Mouse (Mus musculus) frontal cortex, adult 2 months (tissue): ENCODE measurements around the gene Cadps2. TPM values are rescaled to one million over a fixed set of nuclear protein-coding genes. Genes with fewer than 3 reads are reported as not detected.

ENCODE experiments used
- DNase-seq, 2 experiments: peaks; one replicate each; pipeline ENCODE4 v3.0.0; 2022; ENCODE audit warnings: low spot score in 1 of 2; ENCODE audit errors: extremely low spot score in 1 of 2
- polyA plus RNA-seq: library from polyadenylated mRNA; depleted of rRNA; stranded (reverse); fragments of >200 nt; gene quantifications from 2 replicates; pipeline ENCODE4 v1.2.3, GENCODE M21; 2012

The Cadps2 gene
- polyA plus RNA-seq, 1 experiment: 29.4 TPM

- no peak for DNase-seq
Measured at GRCm38 (mm10) chr6:23257981-23258380, 581.2 kb downstream of the Cadps2 start.

GRCm38 (mm10) chr6:23255161-23255560 is 584.1 kb downstream of the Cadps2 start:
- no peak for DNase-seq

DNA sequence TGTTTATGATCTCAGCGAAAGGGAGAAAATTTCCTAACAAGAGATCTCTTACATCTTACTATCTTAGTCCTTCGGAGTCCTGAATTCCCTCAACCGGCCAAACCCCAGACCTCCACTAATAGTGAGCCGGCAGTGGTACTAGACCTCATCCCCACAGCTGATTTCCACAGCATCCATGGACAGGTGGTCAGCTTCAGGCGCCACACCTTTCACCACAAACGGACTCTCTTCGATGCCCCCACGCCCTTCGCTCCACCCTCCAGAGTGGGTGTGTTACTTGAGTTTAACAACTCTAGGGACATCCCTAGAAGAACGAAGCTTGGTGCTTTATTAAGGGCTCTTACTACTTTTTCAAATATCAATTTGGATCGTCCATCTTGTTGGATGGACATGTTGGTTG is 584.6 kb downstream of the Cadps2 start:
- DNase-seq: no peak

GRCm38 (mm10) chr6:23253353-23254311 is 585.6 kb downstream of the Cadps2 start:
- no peak for DNase-seq

DNA sequence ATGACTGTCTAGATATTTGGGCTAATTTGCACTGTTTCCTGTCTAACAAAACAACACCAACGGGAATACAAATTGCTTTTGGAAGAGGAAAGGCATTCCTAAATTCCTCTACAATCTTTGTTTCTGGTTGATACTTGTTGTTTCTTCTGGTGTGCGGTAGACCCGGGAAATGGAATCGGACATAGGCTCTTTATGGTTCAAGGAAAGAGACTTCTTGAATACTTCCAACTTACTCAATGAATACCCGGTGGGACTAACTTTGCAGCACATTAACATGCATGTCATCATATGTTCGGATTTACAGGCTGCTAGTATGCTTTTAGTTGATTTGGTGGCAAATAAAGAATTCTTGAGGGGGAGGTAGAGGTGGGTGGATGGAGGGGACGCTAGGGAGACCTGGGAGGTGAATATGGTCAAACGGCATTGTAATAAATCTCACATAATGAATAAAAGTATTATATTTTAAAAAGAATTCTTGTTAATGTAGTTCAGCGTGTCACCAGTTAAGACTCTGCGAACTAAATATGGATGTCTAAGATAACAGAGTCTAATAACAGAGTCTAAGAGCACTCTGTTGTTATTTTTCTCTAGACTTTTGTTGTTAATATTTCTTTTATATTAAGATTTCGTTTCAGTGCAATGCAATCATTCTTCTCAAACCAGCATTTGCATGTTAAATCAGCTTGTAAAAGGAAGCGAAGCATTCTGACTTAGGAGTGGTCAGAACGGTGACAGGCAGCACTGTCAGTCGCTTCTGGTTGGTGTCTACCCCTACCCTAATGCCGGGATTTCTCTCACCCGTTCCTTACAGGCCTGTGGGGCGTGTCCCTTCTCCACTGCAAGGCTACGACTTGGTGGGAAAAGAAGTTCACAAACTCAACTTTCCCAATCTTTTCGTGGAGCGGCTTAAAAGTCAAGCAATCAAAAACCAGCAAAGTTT is 586.8 kb downstream of the Cadps2 start:
- DNase-seq: no peak

DNA sequence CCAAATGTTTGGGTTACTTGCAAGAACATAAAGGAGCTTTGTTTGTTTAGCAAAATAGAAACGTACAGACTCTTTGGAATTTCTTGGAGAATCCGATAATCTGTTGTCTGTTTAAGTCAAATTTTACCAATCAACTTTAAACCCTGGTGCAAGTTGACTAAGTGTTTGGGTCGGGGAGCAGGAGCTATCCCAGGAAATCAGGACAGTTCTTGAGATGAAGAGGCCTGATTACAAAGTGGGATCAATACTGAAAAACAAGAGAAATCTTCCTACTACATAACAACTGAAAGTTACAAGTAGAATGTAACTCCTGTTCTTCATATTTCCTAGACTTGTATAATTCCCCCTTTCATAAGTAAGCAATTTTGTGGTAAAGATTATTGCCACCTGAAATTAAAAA is 587.8 kb downstream of the Cadps2 start:
- no peak for DNase-seq

GRCm38 (mm10) chr6:23250288-23250955 is 588.8 kb downstream of the Cadps2 start:
- no peak for DNase-seq

GRCm38 (mm10) chr6:23249616-23250287 is 589.5 kb downstream of the Cadps2 start:
- DNase-seq: no peak

DNA sequence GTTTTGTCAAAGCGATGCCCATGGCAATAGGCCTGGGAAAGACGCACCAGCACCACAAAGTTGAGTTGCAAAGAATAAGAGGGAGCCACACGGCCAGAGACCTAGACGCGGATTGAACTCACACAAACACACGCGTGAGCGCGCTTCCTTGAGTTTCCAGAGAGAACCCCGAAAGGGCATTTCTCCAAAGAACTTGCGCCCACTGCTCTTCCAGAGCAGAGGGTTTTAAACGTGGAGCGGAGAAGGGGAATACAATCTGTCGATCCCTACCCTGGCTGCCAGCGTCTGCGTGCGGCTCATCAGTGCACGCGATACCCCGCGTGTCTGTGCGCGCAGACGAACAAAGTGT is 590.2 kb downstream of the Cadps2 start:
- no peak for DNase-seq

- no peak for DNase-seq
Measured at GRCm38 (mm10) chr6:23248313-23249052, 590.7 kb downstream of the Cadps2 start, which contains the start of gene Fezf1. Gene Fezf1 (minus strand): TSS chr6:23248362.

- no peak for DNase-seq
Measured at GRCm38 (mm10) chr6:23247512-23248312, 591.5 kb downstream of the Cadps2 start.

DNA sequence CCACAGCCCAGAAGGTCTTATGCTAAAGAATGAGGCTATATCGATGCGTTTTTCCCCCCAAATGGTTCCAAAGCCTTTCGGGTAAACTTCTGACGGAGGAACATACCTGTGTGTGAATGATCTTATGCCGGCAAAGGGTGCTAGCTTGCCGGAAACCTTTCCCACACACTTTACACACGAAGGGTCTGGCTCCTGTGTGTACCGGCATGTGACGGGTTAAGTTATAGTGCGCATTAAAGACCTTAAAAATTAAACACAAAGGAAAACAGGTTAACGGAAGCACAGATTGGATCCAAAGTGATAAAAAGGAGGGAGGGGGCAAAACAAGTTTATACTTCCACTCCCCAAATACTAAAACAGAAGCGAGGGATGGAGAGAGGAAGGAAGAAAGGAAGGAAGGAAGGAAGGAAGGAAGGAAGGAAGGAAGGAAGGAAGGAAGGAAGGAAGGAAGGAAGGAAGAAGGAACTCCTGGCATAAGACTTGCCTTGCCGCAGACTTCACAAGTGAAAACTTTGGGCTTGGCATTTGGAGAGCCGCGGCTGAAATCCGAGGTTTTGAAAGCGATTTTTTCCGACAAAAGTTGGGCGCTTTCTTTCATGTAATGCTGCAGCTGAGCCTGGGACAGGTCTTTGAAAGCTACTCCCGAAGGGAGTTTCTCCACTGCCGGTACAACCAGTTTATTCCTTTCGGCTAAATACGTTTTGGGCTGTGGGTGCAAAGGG is 592.3 kb downstream of the Cadps2 start:
- no peak for DNase-seq

DNA sequence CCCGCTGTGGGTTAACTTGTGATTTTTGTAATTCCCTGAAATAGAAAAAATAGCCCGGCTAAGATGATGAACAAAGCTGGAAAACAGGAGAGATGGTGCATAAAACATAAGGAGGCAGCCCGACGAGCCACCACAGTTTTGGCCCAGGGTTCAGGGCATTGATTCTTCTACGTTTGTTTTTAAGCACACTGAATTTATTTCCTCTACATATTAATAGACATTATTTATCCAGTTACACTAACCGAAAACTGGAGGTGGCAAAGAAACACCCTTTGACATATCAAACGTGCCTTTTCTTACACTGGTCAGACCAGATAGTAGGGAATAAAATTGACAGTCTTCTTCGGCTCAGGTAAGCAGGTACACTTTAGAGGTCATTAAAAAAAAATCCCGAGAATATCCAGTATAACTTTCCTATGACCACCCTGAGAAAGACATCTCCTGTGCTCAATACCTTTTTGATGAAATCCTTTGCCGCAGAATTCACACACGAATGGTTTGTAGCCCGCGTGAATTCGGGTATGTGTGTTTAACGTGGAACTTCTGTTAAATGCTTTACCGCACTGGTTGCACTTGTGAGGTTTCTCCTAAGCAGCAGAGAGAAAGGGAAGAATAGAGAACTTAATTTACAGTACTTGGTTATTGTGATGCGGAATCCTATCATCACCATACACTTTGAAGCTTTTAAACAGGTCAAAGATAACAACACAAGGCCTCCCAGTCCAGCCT is 593.0 kb downstream of the Cadps2 start:
- no peak for DNase-seq

GRCm38 (mm10) chr6:23245545-23246011 is 593.6 kb downstream of the Cadps2 start:
- no peak for DNase-seq

DNA sequence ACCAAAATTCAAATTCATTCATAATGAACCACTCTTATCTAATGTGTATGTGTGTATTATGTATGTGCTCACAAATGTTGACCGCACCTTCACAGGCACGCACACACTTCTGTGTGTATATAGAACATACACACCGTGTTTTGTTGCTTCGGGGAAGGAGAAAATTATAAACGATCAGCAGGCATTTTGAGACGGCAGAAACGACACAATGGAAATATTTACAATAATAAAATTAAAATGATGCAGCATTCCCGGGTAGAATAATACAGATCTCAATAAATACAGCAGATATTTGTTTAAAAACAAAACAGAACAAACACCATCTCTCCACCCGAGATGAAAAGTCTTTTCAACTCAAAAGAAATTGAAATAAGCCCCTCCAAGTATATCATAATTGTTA is 594.1 kb downstream of the Cadps2 start:
- no peak for DNase-seq

DNA sequence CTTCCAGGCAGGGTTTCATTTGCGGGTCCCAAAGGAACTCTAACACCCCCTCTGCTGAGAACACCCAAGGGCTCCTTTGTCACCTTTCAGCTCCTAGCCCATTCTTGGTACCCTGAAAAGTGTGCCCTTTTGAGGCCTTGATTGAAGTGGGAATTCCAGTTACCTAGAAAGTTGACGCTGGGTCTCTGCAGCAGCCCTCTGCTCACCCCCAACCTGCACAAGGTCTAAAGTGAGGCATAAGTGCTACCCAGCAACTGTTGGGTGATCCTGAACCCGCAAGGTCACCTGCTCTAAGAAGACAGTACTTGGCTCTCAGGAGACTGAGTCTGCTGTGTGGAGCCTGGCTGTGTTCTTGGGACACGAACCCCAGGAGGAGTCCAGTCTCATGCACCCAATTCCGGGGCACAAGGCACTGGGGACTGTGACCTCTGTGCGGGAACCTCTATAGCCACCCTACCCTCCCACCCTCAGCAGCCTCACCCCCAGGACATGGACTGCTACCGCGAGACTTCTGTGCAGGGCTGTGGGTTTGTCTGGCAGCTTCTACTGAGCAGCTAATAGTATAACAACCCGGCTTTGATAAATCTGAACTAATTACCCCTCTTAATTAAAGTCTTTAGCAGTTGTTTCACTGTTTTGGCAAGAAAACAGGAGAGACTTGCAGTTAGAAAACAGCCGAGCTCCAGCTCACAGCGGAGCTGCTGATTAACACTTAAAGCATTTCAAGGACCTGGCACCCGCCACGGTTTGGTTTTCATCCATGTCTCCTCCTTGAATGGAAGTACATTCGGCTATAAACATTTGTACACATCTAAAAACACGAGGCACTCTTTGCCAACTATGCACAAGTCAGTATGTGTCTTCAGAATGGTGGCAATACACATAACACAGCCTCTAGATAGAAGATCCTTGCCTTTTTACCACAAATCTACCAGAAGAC is 595.1 kb downstream of the Cadps2 start:
- no peak for DNase-seq
